Mouse (Mus musculus): ENCODE data around the gene Ppp6r2. TPM values are rescaled to one million over a fixed set of nuclear protein-coding genes. Genes with fewer than 3 reads are reported as not detected.
A peak's percentile ranks its signal among the peaks of the same experiment; 100 is the strongest.

The Ppp6r2 gene
- polyA plus RNA-seq, 1 experiment from 2014 or later = 21.2 TPM

DNA sequence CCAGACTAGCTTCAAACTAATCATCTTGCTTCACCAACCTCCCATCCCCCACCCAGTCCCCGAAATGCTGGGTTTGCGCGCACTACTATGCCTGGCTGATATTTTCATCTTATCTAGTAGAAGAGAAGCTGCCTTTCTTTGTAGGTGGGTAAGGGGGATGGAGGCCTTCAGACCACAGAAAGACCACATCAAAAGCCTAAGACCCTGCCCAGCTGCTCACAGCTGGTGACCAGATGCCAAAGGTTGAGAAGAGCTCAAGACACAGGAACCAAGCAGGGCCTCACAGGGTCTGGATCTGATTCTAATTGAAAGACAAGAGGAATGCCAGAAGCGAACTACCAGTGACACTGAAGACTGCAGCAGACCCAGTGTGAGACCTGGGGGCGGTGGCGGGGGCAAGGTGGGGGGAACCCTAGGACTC is 16.1 kb upstream of the Ppp6r2 start:
- peak overlapping the region; percentile 88 for H3K4me3 ChIP-seq
- peak; percentile 79 for DNase-seq (ENCODE audit: low spot score)
- WGBS = 20% methylated on average over 6 of the region's 6 CpGs
- H3K4me1 ChIP-seq = peaks cover 19% of the 10 kb centered on the region
- H3K36me3 ChIP-seq = peaks cover 24% of the 10 kb centered on the region
- H3K27me3 ChIP-seq (ENCODE audit: low read depth, poor library complexity, severe bottlenecking) = no peaks in the 10 kb centered on the region
- no peaks in the 10 kb centered on the region for H3K9me3 ChIP-seq (replicated peaks)
- H3K27ac ChIP-seq = peak overlapping the region; percentile 99

DNA sequence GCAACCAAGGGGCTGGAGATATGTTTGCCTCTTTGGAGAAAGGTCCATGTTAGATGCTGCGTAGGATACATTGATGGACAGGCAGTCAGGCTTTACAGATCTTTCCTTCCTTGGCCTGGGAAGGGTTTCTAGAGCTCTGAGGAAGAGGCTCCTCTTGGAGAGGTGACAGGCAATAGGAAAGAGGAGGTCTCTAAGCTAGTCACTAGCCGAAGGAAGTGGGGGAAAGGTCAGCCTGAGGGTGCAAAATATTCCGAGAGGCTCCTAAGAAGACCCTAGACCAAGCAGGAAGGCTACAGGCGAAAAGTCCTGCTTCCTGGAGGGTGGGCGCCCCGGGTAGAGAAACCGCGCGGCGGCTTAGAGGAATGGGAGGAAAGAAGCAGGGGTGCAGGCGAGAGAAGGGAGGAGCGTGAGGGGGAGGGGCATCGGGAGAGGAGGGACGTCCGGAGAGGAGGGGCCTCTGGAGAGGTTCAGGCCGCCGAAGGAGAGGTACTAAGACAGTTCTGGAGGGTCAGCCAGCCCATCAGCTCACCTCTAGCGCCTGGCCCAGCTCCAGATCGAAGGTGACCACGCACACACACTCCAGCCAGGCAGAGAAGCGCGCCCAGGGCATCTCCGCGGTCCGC is 15.6 kb upstream of the Ppp6r2 start:
- H3K4me1 ChIP-seq = peaks cover 19% of the 10 kb centered on the region

DNA sequence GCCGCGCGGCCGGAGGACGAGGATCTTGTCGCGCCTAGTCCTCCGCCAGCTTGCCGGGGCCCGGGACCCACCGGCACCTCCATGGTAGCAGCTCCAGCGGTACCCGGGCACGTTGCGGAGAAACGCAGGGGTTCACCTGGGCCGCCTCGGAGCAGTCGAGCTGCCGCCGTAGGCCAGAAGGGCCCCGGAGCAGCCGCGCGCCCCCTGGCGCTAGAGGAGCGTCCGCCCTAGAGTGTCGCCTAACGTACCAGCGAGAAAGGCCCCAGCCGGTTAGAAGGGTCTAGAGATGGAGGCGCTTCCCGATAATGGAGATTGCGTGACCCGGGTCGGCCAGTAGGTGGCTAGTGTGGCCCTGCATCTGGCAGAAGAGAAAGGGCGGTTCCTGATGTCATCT is 15.0 kb upstream of the Ppp6r2 start, which contains the start of gene Dennd6b:
Dennd6b (minus strand) TSS at position 184 of the 394 bp plus-strand sequence.
- Histone ChIP-seq H3K27ac (peak within 1 kb of the TSS; percentile 99), H3K9me3 (replicated peaks) (no peaks in the 10 kb centered on the region), H3K4me1 (peaks cover 19% of the 10 kb centered on the region), H3K36me3 (peaks cover 14% of the 10 kb centered on the region), H3K27me3 (ENCODE audit: low read depth, poor library complexity, severe bottlenecking) (no peaks in the 10 kb centered on the region), H3K4me3 (peak within 1 kb of the TSS; percentile 88)
- peak; percentile 96 for DNase-seq (ENCODE audit: low spot score)
- WGBS = under 1% methylated on average over 38 of the region's 38 CpGs

More for the DNA sequence above, 15.6 kb upstream of the Ppp6r2 start:
- H3K27me3 ChIP-seq (ENCODE audit: low read depth, poor library complexity, severe bottlenecking) = no peaks in the 10 kb centered on the region
- no peaks in the 10 kb centered on the region for H3K9me3 ChIP-seq (replicated peaks)
- H3K36me3 ChIP-seq = peaks cover 19% of the 10 kb centered on the region
- peak; percentile 88 for DNase-seq (ENCODE audit: low spot score)
- 1% methylated on average over 25 of the region's 25 CpGs for WGBS
- peak overlapping the region; percentile 88 for H3K4me3 ChIP-seq
- peak overlapping the region; percentile 99 for H3K27ac ChIP-seq

DNA sequence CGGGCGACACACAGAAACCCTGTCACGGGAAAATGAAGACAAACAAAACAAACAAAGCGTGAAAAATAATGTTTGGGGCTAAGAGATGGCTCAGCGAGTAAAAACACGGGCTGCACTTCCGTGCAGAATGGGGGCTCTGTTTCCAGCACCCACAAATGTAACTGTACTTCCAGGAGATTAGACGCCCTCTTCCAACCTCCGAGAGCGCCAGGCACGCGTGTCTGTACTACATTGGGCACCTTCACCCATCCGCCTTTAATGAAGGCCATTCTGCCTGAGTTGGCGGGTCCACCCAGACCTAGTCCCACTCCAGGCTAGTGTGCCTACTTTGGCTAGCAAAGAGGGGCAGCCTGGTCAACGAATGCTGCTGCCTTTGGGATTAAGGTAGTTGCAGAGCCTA is 14.3 kb upstream of the Ppp6r2 start:
- H3K9me3 ChIP-seq (replicated peaks) = no peaks in the 10 kb centered on the region
- peak overlapping the region; percentile 88 for H3K4me3 ChIP-seq
- 73% methylated on average over 15 of the region's 15 CpGs for WGBS
- peaks cover 19% of the 10 kb centered on the region for H3K4me1 ChIP-seq
- peaks cover 11% of the 10 kb centered on the region for H3K36me3 ChIP-seq
- H3K27me3 ChIP-seq (ENCODE audit: low read depth, poor library complexity, severe bottlenecking) = no peaks in the 10 kb centered on the region
- peak; percentile 26 for DNase-seq (ENCODE audit: low spot score)
- peak overlapping the region; percentile 99 for H3K27ac ChIP-seq

DNA sequence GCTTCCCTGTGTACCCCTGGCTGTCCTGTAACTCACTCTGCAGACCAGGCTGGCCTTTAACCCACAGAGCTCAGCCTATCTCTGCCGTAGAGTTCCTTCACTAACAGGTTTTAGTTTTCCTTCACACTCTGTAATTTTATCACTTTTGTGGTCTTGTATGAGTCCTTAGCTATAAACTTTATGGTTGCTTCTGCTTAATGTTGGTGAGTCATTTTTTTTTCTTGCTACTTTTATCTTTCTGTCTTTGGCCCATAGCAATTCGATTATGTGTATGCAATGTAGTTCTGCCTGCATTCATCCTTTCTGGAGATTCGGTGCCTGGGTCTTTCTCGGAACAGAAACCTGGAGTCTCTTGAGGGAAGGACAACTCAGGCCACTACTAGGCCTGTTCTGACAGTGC is 3.9 kb upstream of the Ppp6r2 start:
- H3K9me3 ChIP-seq (replicated peaks) = peaks cover 5% of the 10 kb centered on the region; the same call in 1 of the 2 replicates
- H3K4me3 ChIP-seq = no peak overlapping the region
- no peaks in the 10 kb centered on the region for H3K36me3 ChIP-seq
- no peaks in the 10 kb centered on the region for H3K27me3 ChIP-seq (ENCODE audit: low read depth, poor library complexity, severe bottlenecking)
- peaks cover 14% of the 10 kb centered on the region for H3K4me1 ChIP-seq
- no peak overlapping the region for H3K27ac ChIP-seq
- WGBS = 91% methylated on average over 4 of the region's 4 CpGs
- DNase-seq (ENCODE audit: low spot score) = no peak

DNA sequence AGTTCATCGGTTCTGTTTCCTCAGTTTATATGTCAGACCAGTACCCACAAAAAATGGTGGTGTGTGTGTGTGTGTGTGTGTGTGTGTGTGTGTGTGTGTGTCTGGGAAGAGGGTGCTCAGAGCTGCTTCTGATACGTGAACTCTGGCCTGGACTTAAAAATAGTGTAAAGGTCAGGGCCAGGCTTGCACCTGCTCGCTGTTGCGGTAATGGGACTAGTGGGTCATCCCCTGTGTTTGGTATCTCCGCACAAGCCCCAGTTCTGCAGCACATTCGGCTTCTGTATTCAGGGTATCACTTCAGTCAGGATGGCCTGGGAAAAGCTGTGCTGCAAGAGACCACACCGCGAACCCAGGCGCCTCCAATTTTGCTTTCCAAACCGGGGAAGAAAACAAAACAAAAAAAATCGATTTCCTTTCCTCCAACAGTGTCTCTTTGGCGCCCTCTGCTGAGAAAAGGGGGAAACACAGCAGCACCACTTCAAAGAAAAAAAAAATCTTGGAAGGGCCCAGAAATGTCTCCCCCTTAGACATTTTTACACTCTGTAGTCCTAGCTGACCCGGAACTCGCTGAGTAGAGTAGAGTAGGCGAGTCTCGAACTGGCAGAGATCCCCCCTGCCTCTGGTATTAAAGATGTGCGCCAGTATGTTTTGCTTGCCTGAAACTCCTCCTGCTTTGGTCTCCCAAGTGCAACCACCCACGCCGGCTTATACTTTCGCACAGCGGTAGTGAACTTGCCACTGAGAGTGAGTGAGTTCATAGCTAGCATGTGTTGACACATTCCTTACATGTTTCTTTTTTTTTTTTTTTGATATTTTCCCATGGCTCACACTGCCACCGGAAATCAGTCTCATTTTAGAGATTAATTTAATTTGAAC is 1.2 kb upstream of the Ppp6r2 start:
- DNase-seq (ENCODE audit: low spot score) = peak; percentile 89
- Histone ChIP-seq H3K4me1 (peaks cover 19% of the 10 kb centered on the region), H3K4me3 (peak overlapping the region; percentile 41), H3K27ac (peak overlapping the region; percentile 64; the same call in 1 of the 2 replicates), H3K27me3 (ENCODE audit: low read depth, poor library complexity, severe bottlenecking) (no peaks in the 10 kb centered on the region), H3K36me3 (no peaks in the 10 kb centered on the region), H3K9me3 (replicated peaks) (no peaks in the 10 kb centered on the region)
- WGBS = 30% methylated on average over 22 of the region's 22 CpGs

DNA sequence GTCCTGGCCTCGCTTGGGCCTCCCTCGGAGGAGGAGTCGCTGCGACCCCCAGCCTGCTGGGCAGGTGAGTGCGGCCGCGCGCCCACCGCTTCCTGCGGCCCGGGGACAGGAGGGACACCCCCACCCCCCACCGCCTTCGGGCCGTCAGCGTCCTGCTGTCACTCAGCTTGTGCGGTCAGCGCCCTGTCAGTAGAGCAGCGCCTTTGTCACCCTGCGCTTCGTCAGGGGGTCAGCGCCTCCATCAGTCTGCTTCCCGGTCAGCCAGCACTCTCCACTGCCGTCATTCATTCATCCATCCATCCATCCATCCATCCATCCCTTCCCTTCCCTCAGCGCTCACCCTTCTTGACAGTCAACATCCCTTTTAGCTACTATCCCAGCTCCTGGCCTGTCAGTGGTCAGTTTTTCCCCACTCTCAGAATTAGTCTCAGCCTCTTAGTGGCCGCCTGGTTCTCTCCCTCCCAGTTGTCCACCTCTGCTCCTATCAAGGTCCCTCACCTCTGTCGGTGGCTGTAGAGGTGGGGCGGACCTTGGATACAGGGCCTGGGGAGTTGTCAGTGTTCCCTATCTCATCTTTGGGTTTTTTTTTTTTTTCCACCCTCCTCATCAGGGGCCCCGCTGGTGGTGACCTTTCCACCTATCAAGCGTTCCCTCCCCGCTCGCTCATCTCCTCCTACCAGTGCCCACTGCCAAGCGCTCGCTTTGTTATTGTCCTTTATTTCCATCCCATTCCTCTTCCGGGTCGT is 536 bp downstream of the Ppp6r2 start:
- DNase-seq (ENCODE audit: low spot score) = no peak
- WGBS = 3% methylated on average over 35 of the region's 35 CpGs
- peak overlapping the region; percentile 93 for H3K4me3 ChIP-seq
- H3K36me3 ChIP-seq = peaks cover 17% of the 10 kb centered on the region
- no peaks in the 10 kb centered on the region for H3K27me3 ChIP-seq (ENCODE audit: low read depth, poor library complexity, severe bottlenecking)
- no peaks in the 10 kb centered on the region for H3K9me3 ChIP-seq (replicated peaks)
- peak overlapping the region; percentile 97 for H3K27ac ChIP-seq
- H3K4me1 ChIP-seq = peaks cover 19% of the 10 kb centered on the region

DNA sequence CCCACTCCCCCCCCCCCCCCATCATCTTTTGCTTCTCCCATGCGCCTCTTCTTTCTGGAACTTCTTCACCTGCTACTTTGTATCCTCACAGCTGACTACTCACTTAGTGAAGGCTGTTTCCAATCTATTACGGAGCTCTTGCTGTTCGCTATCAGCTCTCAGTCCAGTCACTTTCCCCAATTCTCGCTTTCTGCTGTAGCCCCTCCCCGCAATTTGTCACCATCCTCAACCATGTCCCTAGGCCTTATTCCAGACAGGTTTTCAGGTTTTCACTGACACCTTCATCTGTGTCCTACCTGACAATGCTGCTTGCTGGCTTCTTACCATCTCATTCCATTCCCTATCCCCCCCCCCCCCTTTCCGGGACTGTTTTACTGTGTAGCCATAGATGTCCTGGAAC is 1.1 kb downstream of the Ppp6r2 start:
- 0 out of 2 replicates have a peak overlapping the region, but pooled peaks have one; percentile 97 for H3K27ac ChIP-seq
- no peak for DNase-seq (ENCODE audit: low spot score)
- H3K36me3 ChIP-seq = peaks cover 18% of the 10 kb centered on the region

DNA sequence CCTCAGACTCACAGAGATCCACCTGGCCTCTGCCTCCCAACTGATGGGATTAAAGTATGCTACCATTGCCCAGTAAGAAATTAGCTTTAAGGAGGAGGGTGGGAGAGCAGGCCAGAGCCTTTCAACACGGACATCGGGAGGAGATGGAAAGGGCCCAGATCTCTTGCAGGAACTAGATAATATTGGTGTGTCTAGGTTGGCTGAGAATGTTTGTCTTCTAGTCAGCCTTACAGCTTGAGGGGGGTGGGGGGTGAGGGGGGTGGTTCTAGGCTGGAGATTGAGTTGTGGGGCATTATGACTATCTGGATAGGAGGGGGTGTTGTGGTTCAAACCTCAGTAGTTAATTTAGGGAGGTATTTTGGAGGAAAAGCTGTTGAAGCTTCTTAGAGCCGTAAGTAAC is 2.2 kb downstream of the Ppp6r2 start:
- Histone ChIP-seq H3K36me3 (peaks cover 18% of the 10 kb centered on the region), H3K4me1 (peaks cover 19% of the 10 kb centered on the region), H3K9me3 (replicated peaks) (no peaks in the 10 kb centered on the region), H3K4me3 (no peak overlapping the region), H3K27me3 (ENCODE audit: low read depth, poor library complexity, severe bottlenecking) (no peaks in the 10 kb centered on the region), H3K27ac (no peak overlapping the region)
- 93% methylated on average over 3 of the region's 3 CpGs for WGBS
- no peak for DNase-seq (ENCODE audit: low spot score)

More for the DNA sequence above, 1.1 kb downstream of the Ppp6r2 start:
- Histone ChIP-seq H3K9me3 (replicated peaks) (no peaks in the 10 kb centered on the region), H3K27me3 (ENCODE audit: low read depth, poor library complexity, severe bottlenecking) (no peaks in the 10 kb centered on the region), H3K4me1 (peaks cover 19% of the 10 kb centered on the region), H3K4me3 (peak overlapping the region; percentile 93)
- 49% methylated on average over 6 of the region's 6 CpGs for WGBS

DNA sequence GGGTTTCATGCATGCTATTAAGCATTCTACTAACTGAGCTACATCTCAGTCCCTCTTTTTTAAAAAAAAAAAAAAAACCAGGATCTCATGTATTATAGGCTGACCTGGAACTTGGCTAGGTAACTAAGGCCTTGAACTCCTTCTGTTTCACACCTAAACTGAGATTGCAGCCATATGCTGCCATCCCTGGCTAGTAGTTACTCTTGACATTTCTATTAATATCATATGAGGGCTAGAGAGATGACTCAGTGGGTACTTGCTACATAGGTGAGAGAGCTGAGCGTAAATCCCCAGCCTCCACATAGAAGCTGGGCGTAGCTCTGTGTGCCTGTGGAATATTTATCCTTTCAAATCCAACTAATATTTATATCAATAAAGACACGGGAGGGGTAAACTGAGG is 3.6 kb downstream of the Ppp6r2 start:
- 94% methylated on average over 3 of the region's 3 CpGs for WGBS

DNA sequence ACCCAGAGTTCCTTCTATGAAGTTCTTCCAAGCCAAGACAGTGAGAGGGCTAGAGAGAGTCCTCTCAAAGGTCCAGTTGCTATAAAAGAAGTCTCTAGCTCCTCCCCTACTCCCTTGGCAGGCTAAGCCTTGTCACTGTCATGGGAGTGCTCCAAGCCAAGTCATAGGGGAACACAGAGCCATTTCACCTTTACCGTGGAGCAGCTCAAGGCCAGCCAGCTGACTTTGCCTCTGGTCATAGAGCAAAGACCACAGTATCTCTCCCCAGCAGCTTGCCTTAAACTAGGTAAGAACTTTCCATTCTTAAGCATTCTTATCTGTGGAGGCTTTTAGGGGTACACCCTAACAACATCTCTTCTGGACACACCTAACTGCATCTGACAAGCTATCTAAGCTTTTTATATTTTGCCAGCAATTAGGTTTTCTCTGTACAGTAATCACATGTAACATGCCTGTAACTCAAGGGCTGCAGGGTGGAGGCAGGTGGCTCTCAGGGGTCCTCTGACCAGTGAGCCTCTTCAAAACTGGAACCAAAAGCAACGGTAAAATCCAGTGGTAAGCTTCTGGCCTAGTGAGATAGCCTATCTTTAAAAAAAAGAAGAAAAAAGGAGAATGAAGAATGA is 4.4 kb downstream of the Ppp6r2 start:
- DNase-seq (ENCODE audit: low spot score) = no peak
- Histone ChIP-seq H3K27ac (no peak overlapping the region), H3K4me1 (peaks cover 13% of the 10 kb centered on the region), H3K36me3 (peaks cover 18% of the 10 kb centered on the region), H3K27me3 (ENCODE audit: low read depth, poor library complexity, severe bottlenecking) (no peaks in the 10 kb centered on the region), H3K9me3 (replicated peaks) (no peaks in the 10 kb centered on the region), H3K4me3 (no peak overlapping the region)
- WGBS = 84% methylated on average over 2 of the region's 2 CpGs

More for the DNA sequence above, 3.6 kb downstream of the Ppp6r2 start:
- H3K27ac ChIP-seq = no peak overlapping the region
- H3K9me3 ChIP-seq (replicated peaks) = no peaks in the 10 kb centered on the region
- H3K27me3 ChIP-seq (ENCODE audit: low read depth, poor library complexity, severe bottlenecking) = no peaks in the 10 kb centered on the region
- H3K4me3 ChIP-seq = no peak overlapping the region
- peaks cover 18% of the 10 kb centered on the region for H3K36me3 ChIP-seq
- no peak for DNase-seq (ENCODE audit: low spot score)
- peaks cover 17% of the 10 kb centered on the region for H3K4me1 ChIP-seq

DNA sequence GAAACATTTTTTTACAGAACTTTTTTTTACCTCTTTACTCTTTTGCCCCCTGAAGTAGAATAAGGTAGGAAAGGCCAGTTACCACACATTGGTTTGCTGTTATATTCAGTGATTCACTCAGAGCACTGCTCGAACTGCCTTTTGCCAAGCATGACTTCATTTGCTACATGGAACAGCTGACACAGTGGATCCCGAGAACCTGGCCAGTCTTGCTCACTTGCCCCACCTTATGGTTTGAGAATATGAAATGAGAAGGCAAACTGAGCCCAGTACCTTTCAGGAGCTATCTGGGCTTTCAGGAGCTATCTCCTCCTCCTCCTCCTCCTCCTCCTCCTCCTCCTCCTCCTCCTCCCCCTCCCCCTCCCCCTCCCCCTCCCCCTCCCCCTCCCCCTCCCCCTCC is 22.2 kb downstream of the Ppp6r2 start:
- H3K36me3 ChIP-seq = peaks cover 18% of the 10 kb centered on the region
- no peak for DNase-seq (ENCODE audit: low spot score)
- 63% methylated on average over 2 of the region's 2 CpGs for WGBS
- no peaks in the 10 kb centered on the region for H3K4me1 ChIP-seq
- no peaks in the 10 kb centered on the region for H3K27me3 ChIP-seq (ENCODE audit: low read depth, poor library complexity, severe bottlenecking)
- no peak overlapping the region for H3K27ac ChIP-seq
- no peaks in the 10 kb centered on the region for H3K9me3 ChIP-seq (replicated peaks)
- no peak overlapping the region for H3K4me3 ChIP-seq

All from limb, embryonic 10.5 days (tissue).